Mouse (Mus musculus) heart, adult 2 months (tissue): ENCODE measurements around the gene Mkln1.

ENCODE experiments used
- CTCF ChIP-seq: fragments of 200-600 bp; IDR thresholded peaks from 2 replicates; pipeline ENCODE4 v1.8.1; 2022; ENCODE audit warnings: antibody characterized with exemption, mild to moderate bottlenecking, moderate library complexity
- EP300 ChIP-seq: fragments of 200-500 bp; IDR thresholded peaks from 2 replicates; pipeline ENCODE4 v1.6.1; 2011; ENCODE audit warnings: low read depth, low read length, control low read depth; ENCODE audit not compliant: insufficient read depth
- POLR2A ChIP-seq: fragments of 200-500 bp; IDR thresholded peaks from 2 replicates; pipeline ENCODE4 v1.6.1; 2011; ENCODE audit warnings: mild to moderate bottlenecking, low read depth, low read length, control low read depth; ENCODE audit not compliant: insufficient read depth

DNA sequence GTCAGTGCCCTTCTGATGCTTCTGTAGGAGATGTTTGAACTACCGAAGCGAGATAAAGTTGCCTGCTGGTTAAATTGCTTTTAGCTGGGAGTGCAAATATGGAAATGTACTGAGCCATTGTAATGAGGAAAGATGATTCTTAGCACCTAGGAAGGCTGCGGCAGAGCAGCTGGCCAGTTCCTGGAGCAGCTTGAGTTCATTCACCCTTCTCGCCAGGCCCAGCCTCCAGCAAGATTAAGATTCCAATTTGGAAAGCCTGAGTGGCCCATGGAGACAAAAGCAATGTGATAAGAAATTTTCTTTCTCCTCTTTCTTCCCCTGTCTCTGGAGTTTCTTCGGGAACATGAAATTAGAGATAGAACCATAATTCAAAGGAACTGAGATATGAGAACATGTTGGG is 13.7 kb upstream of the Mkln1 start:
- TF ChIP-seq EP300 (no peak), POLR2A (no peak), CTCF (no peak)
